Mouse (Mus musculus) forebrain, embryonic 14.5 days (tissue): Measurements from ENCODE around the gene Aatk. TPM values are rescaled to one million over a fixed set of nuclear protein-coding genes. Genes with fewer than 3 reads are reported as not detected.

Source experiments
- ATAC-seq: fragments of 200-750 bp; cut with Nextera tagmentation; 2 replicates; pipeline ENCODE4 v1.8.0; 2017; ENCODE audit warnings: mild to moderate bottlenecking, moderate library complexity
- DNase-seq: peaks from one replicate; pipeline ENCODE4 v3.0.0-alpha.2; 2015; ENCODE audit warnings: low spot score
- H3K27ac ChIP-seq: fragments of 300-500 bp; sonication (generic); 2 replicates; pipeline ENCODE4 v1.5.1; 2014; ENCODE audit warnings: low read depth, mild to moderate bottlenecking, control low read depth, low read length, moderate library complexity
- H3K27me3 ChIP-seq: fragments of 300-500 bp; sonication (generic); replicated peaks from 2 replicates; pipeline ENCODE4 v1.6.1; 2014; ENCODE audit warnings: low read length, control low read depth, mixed read lengths; ENCODE audit not compliant: control insufficient read depth, insufficient read depth
- H3K36me3 ChIP-seq: fragments of 300-500 bp; sonication (generic); 2 replicates; pipeline ENCODE4 v1.6.1; 2014; ENCODE audit warnings: low read length, control low read depth; ENCODE audit not compliant: control insufficient read depth, insufficient read depth
- H3K4me1 ChIP-seq: fragments of 300-500 bp; sonication (generic); 2 replicates; pipeline ENCODE4 v1.6.1; 2014; ENCODE audit warnings: antibody characterized with exemption, low read length, control low read depth; ENCODE audit not compliant: control insufficient read depth, insufficient read depth
- H3K4me2 ChIP-seq: fragments of 300-500 bp; sonication (generic); 2 replicates; pipeline ENCODE4 v1.6.1; 2014; ENCODE audit warnings: mild to moderate bottlenecking, control low read depth, low read length
- H3K4me3 ChIP-seq: fragments of 300-500 bp; sonication (generic); 2 replicates; pipeline ENCODE4 v1.5.1; 2014; ENCODE audit warnings: low read depth, low read length, control low read depth
- H3K9ac ChIP-seq: fragments of 300-500 bp; sonication (generic); 2 replicates; pipeline ENCODE4 v1.6.1; 2014; ENCODE audit warnings: mild to moderate bottlenecking, low read length, control low read depth, moderate library complexity
- H3K9me3 ChIP-seq: fragments of 300-500 bp; sonication (generic); replicated peaks from 2 replicates; pipeline ENCODE4 v1.6.1; 2016; ENCODE audit warnings: low read length, control low read depth, mixed read lengths; ENCODE audit not compliant: control insufficient read depth
- WGBS: fragments of 180-500 bp; shearing (Covaris S2); extraction: QIAGEN DNeasy Blood & Tissue Kit; methylation state at CpG from one replicate; pipeline ENCODE4 v1.1.7; 2014; 5-methylcytosine and 5-hydroxymethylcytosine counted together
- polyA plus RNA-seq: library from polyadenylated mRNA; unstranded; fragments of >200 nt; fragmentation: Nextera tagmentation; extraction: Ambion mirVana; gene quantifications from 2 replicates; pipeline ENCODE4 v1.2.1, GENCODE M21; 2014

Aatk gene
- polyA plus RNA-seq, 1 experiment from 2014 or later: 10.9 TPM

DNA sequence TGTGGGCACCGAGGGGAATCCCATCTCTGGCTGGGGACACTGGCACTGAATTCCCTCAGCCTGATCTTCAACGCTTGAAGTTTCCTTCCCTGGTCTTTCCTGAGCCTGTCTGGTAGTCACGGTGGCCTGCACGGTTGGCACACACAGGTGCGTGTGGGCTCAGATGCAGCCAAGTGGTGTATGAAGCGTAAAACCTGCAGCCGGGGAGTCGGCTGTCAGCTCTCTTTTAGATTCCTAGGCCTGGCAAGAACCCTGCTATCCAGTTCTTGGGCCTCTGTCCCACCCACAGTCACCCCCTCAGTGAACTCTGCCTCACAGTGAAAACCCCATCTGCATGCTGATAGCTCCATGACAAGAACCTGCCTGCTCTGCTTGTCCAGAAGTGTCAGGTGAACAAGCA is 13.7 kb upstream of the Aatk start:
- no peaks in the 10 kb centered on the region for H3K4me1 ChIP-seq
- 84% methylated on average over 8 of the region's 8 CpGs for WGBS
- no peak for ATAC-seq

GRCm38 (mm10) chr11:120055953-120056732 is 9.2 kb upstream of the Aatk start:
- no peak overlapping the region for H3K9ac ChIP-seq
- no peak overlapping the region for H3K27ac ChIP-seq
- 84% methylated on average over 12 of the region's 12 CpGs for WGBS
- H3K4me1 ChIP-seq: no peaks in the 10 kb centered on the region
- no peak overlapping the region for H3K4me3 ChIP-seq
- no peaks in the 10 kb centered on the region for H3K27me3 ChIP-seq
- ATAC-seq (no peak), DNase-seq (no peak)
- no peaks in the 10 kb centered on the region for H3K9me3 ChIP-seq
- H3K4me2 ChIP-seq: no peak overlapping the region
- H3K36me3 ChIP-seq: no peaks in the 10 kb centered on the region

More for the DNA sequence above, 13.7 kb upstream of the Aatk start:
- H3K36me3 ChIP-seq: peaks cover 25% of the 10 kb centered on the region
- H3K4me3 ChIP-seq: no peak overlapping the region
- no peaks in the 10 kb centered on the region for H3K27me3 ChIP-seq
- no peak overlapping the region for H3K4me2 ChIP-seq
- no peak overlapping the region for H3K9ac ChIP-seq
- H3K9me3 ChIP-seq: no peaks in the 10 kb centered on the region
- DNase-seq: no peak
- no peak overlapping the region for H3K27ac ChIP-seq

DNA sequence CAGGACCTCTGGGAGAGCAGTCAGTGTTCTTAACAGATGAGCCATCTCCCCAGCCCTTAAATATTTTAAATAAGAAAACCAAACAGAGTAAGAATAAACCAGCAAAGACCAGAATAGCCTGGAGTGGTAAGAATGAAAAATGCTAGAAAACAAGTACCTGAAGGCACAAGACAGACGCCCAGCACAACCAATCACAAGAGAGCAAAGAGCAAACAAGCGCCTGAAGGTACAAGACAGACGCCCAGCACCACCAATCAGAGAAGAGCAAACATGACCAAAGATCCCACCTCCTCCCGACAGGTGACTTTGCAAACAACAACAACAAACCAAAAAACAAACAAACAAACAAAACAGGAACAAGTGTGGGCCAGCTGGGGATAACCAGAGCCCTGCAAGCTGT is 6.9 kb upstream of the Aatk start:
- Histone ChIP-seq H3K9me3 (no peaks in the 10 kb centered on the region), H3K27me3 (no peaks in the 10 kb centered on the region), H3K4me2 (no peak overlapping the region), H3K27ac (no peak overlapping the region), H3K36me3 (no peaks in the 10 kb centered on the region), H3K4me1 (no peaks in the 10 kb centered on the region), H3K9ac (no peak overlapping the region), H3K4me3 (no peak overlapping the region)
- no peak for DNase-seq
- WGBS: 87% methylated on average over 4 of the region's 4 CpGs
- ATAC-seq: no peak

DNA sequence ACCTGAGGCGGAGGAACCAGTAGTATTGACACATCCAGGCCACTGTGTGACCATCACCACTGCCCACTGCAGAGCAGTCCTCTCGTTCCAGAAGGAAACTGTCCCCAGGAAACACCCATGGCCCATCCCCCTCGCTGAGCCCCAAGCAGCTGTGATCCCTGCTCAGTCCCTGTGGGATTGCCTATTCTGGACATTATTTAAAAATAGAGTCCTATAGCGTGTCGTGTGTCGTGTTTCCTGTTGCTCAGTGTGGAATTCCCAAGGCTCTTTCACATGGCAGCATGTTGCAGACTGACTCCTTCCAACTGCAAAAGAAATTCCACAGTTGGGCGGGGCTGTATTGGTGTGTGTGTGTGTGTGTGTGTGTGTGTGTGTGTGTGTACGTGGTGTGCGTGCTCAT is 5.3 kb upstream of the Aatk start:
- Histone ChIP-seq H3K4me2 (no peak overlapping the region), H3K27me3 (no peaks in the 10 kb centered on the region), H3K4me1 (peaks cover 8% of the 10 kb centered on the region), H3K27ac (no peak overlapping the region), H3K4me3 (no peak overlapping the region), H3K36me3 (no peaks in the 10 kb centered on the region), H3K9me3 (no peaks in the 10 kb centered on the region), H3K9ac (no peak overlapping the region)
- no peak for ATAC-seq
- no peak for DNase-seq
- 89% methylated on average over 9 of the region's 9 CpGs for WGBS

- Histone ChIP-seq H3K4me1 (peaks cover 11% of the 10 kb centered on the region), H3K9ac (no peak overlapping the region), H3K4me2 (no peak overlapping the region), H3K27me3 (no peaks in the 10 kb centered on the region), H3K27ac (no peak overlapping the region; the same call in 1 of the 2 replicates), H3K36me3 (no peaks in the 10 kb centered on the region), H3K4me3 (no peak overlapping the region), H3K9me3 (no peaks in the 10 kb centered on the region)
- 47% methylated on average over 14 of the region's 14 CpGs for WGBS
- DNase-seq (no peak), ATAC-seq (no peak)
Measured at GRCm38 (mm10) chr11:120051124-120051811, 4.3 kb upstream of the Aatk start.

DNA sequence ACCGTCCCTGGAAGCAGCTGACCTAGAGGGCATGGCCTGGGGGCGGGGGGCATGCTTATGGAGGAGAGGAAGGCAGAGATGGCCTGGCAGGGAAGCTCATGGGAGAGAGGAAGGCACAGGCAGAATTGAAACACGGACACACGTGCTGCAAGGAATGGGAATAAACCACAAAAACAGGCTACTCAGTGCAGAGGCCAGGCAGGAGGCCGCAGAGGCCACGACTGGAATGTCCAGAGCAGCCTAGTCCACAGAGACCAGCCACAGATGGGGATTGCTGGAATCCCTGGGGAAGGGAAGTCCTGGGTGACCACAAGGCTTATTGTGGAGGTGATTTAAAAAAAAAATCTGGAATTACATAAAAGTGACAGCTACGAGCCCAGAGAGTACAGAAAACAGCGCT is 2.1 kb upstream of the Aatk start:
- Histone ChIP-seq H3K9me3 (no peaks in the 10 kb centered on the region), H3K36me3 (no peaks in the 10 kb centered on the region), H3K27ac (no peak overlapping the region), H3K4me3 (no peak overlapping the region), H3K4me1 (peaks cover 17% of the 10 kb centered on the region), H3K9ac (no peak overlapping the region), H3K27me3 (no peaks in the 10 kb centered on the region), H3K4me2 (no peak overlapping the region)
- DNase-seq (no peak), ATAC-seq (no peak)
- WGBS: 86% methylated on average over 8 of the region's 8 CpGs

DNA sequence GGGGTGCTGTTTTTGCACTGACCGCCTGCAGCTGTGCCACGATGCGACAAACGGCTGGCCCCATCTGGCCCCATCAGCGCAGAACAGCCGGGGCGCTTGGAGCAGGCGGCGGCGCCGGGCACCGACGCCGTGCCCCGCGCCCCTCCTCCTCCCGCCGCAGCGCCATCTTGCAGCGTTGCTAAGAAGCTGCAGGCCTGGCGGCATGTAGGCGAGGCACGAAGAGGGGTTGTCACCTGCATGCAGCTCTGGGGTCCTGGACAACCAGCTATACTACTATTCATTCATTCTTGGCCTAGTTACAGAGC is 1.2 kb upstream of the Aatk start:
- Histone ChIP-seq H3K4me3 (peak overlapping the region; percentile 66), H3K9ac (peak overlapping the region; percentile 87; the same call in 1 of the 2 replicates), H3K27me3 (no peaks in the 10 kb centered on the region), H3K4me1 (peaks cover 17% of the 10 kb centered on the region), H3K4me2 (peak overlapping the region; percentile 80), H3K9me3 (no peaks in the 10 kb centered on the region), H3K27ac (no peak overlapping the region), H3K36me3 (no peaks in the 10 kb centered on the region)
- DNase-seq (peak; percentile 80), ATAC-seq (peak; percentile 64)
- 1% methylated on average over 23 of the region's 23 CpGs for WGBS

DNA sequence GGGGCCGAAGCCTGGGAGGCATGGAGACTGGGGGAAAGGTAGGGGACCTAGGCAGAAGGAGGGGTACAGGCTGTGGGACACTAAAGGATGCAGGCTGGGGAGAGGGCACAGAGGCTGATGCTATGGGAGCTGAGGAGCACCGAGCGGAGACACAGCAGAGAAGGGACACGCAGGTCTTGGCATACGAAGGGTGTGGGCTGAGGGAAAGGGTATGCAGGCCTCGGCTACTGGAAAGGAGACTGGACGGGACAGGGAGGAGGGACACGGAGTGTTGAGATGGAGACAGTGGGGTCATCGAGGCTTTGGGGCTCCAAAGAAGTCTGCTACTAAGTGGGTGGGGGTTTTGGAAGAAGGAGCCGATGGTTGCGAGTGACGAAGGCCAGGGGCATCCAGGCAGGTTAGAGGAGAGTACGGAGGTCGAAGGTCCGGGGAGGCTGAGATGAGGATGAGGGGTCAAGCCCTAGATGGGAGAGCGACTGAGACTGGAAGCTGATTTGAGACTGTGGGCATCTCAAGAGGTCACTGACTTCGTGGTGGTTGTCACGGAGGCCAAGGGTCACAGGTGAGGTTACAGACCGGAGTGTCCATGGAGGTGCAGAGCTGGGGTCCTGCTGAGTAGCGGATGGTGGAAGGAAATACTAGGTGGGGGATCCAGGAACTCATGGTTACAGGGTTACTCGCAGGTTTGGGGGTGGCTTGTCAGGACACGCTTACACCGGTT is 724 bp upstream of the Aatk start:
- ATAC-seq: peak; percentile 37
- H3K27me3 ChIP-seq: no peaks in the 10 kb centered on the region
- peak overlapping the region; percentile 66 for H3K4me3 ChIP-seq
- peak overlapping the region; percentile 87 for H3K9ac ChIP-seq
- peak; percentile 28 for DNase-seq
- H3K27ac ChIP-seq: peak overlapping the region; percentile 81
- WGBS: 12% methylated on average over 23 of the region's 23 CpGs
- H3K4me1 ChIP-seq: peaks cover 17% of the 10 kb centered on the region
- peak overlapping the region; percentile 80 for H3K4me2 ChIP-seq
- no peaks in the 10 kb centered on the region for H3K36me3 ChIP-seq
- H3K9me3 ChIP-seq: no peaks in the 10 kb centered on the region
